Mouse (Mus musculus) CH12.LX (cell line): ENCODE measurements around the gene Crp. TPM values are rescaled to one million over a fixed set of nuclear protein-coding genes. Genes with fewer than 3 reads are reported as not detected.
A peak's percentile ranks its signal among the peaks of the same experiment; 100 is the strongest.

Source experiments
- DNase-seq: peaks from one replicate; pipeline ENCODE4 v3.0.0-alpha.2; 2013; ENCODE audit errors: extremely low read depth
- H3K27ac ChIP-seq: 2 replicates; pipeline ENCODE4 v1.5.1; 2012; ENCODE audit warnings: low read depth, mild to moderate bottlenecking, control low read depth, moderate library complexity; ENCODE audit not compliant: insufficient read depth
- H3K27me3 ChIP-seq: replicated peaks from 2 replicates; pipeline ENCODE3; 2012; ENCODE audit warnings: inconsistent platforms
- H3K36me3 ChIP-seq, 2 experiments: replicated peaks in 1 of 2; 2 replicates each; pipeline versions ENCODE3 to v1.6.1; 2012; ENCODE audit warnings: inconsistent platforms in 1 of 2, low read length in 1 of 2, mild to moderate bottlenecking in 1 of 2, mixed read lengths in 1 of 2, moderate library complexity in 1 of 2; ENCODE audit not compliant: control insufficient read depth in 1 of 2, insufficient read depth in 1 of 2
- H3K4me1 ChIP-seq, 2 experiments: 2 replicates each; pipeline ENCODE4 v1.6.1; 2012; ENCODE audit warnings: inconsistent platforms in 1 of 2, moderate library complexity in 1 of 2; ENCODE audit not compliant: insufficient read depth in 2 of 2, control insufficient read depth in 1 of 2
- H3K4me2 ChIP-seq: 2 replicates; pipeline ENCODE4 v1.6.1; 2012; ENCODE audit warnings: low read depth, mild to moderate bottlenecking, control low read depth; ENCODE audit not compliant: poor library complexity, insufficient read depth, severe bottlenecking
- H3K4me3 ChIP-seq, 3 experiments: fragments of 150-350 bp in 1 of 3; sonication (generic) in 1 of 3; replicated peaks in 1 of 3; 2 replicates each; pipeline versions ENCODE3 to v1.5.1; 2011 to 2012; ENCODE audit warnings: low read depth in 2 of 3, low read length in 2 of 3, mild to moderate bottlenecking in 2 of 3, moderate library complexity in 2 of 3, control low read depth in 1 of 3, improper control_type of control experiment in 1 of 3, inconsistent platforms in 1 of 3, mixed read lengths in 1 of 3; ENCODE audit not compliant: poor library complexity in 1 of 3
- H3K79me2 ChIP-seq: replicated peaks from 2 replicates; pipeline ENCODE4 v1.6.1; 2012; ENCODE audit warnings: mild to moderate bottlenecking, moderate library complexity; ENCODE audit not compliant: control insufficient read depth, poor library complexity, insufficient read depth, severe bottlenecking; ENCODE audit errors: extremely low read depth
- H3K9ac ChIP-seq: 2 replicates; pipeline ENCODE4 v1.6.1; 2012; ENCODE audit warnings: low read depth, mild to moderate bottlenecking, control low read depth, moderate library complexity; ENCODE audit not compliant: insufficient read depth
- H3K9me3 ChIP-seq: replicated peaks from 2 replicates; pipeline ENCODE3; 2012; ENCODE audit warnings: low read length, inconsistent platforms, mixed read lengths
- BHLHE40 ChIP-seq: IDR thresholded peaks from 2 replicates; pipeline ENCODE4 v1.6.1; 2011; ENCODE audit warnings: mild to moderate bottlenecking, low read depth, low read length, improper control_type of control experiment
- CHD1 ChIP-seq: IDR thresholded peaks from 2 replicates; pipeline ENCODE4 v1.6.1; 2012; ENCODE audit warnings: low read depth, low read length, improper control_type of control experiment, inconsistent platforms
- CTCF ChIP-seq, 2 experiments: IDR thresholded peaks in 1 of 2; conservative IDR thresholded peaks in 1 of 2; 2 replicates each; pipeline ENCODE4 v1.5.1; 2011 to 2012; ENCODE audit warnings: low read depth in 2 of 2, low read length in 2 of 2, improper control_type of control experiment in 1 of 2, inconsistent platforms in 1 of 2, mild to moderate bottlenecking in 1 of 2, moderate library complexity in 1 of 2
- E2F4 ChIP-seq: IDR thresholded peaks from 2 replicates; pipeline ENCODE4 v1.6.1; 2011; ENCODE audit warnings: low read depth, low read length, improper control_type of control experiment; ENCODE audit not compliant: insufficient replicate concordance
- GABPA ChIP-seq: IDR thresholded peaks from 2 replicates; pipeline ENCODE4 v1.6.1; 2012; ENCODE audit warnings: low read depth, low read length, improper control_type of control experiment, inconsistent platforms; ENCODE audit not compliant: insufficient replicate concordance
- IRF4 ChIP-seq: IDR thresholded peaks from 2 replicates; pipeline ENCODE4 v1.6.1; 2014; ENCODE audit warnings: low read depth, mild to moderate bottlenecking, inconsistent platforms, low read length, improper control_type of control experiment
- JUND ChIP-seq: conservative IDR thresholded peaks from 2 replicates; pipeline ENCODE4 v1.6.1; 2011; ENCODE audit warnings: low read depth, low read length, improper control_type of control experiment
- KAT2A ChIP-seq: IDR thresholded peaks from 2 replicates; pipeline ENCODE4 v1.6.1; 2012; ENCODE audit warnings: low read length, improper control_type of control experiment, inconsistent platforms; ENCODE audit not compliant: insufficient replicate concordance
- MXI1 ChIP-seq: IDR thresholded peaks from 2 replicates; pipeline ENCODE4 v1.6.1; 2011; ENCODE audit warnings: mild to moderate bottlenecking, low read depth, low read length, improper control_type of control experiment
- MYC ChIP-seq: IDR thresholded peaks from 2 replicates; pipeline ENCODE4 v1.6.1; 2011; ENCODE audit warnings: low read depth, mild to moderate bottlenecking, improper control_type of control experiment, low read length
- NELFE ChIP-seq: IDR thresholded peaks from 2 replicates; pipeline ENCODE4 v1.6.1; 2011; ENCODE audit warnings: low read depth, low read length, improper control_type of control experiment
- PAX5 ChIP-seq: IDR thresholded peaks from 2 replicates; pipeline ENCODE4 v1.6.1; 2012; ENCODE audit warnings: low read length, inconsistent platforms, mixed read lengths
- SIN3A ChIP-seq: IDR thresholded peaks from 2 replicates; pipeline ENCODE4 v1.6.1; 2012; ENCODE audit warnings: low read length, improper control_type of control experiment, inconsistent platforms
- SMC3 ChIP-seq: IDR thresholded peaks from 2 replicates; pipeline ENCODE4 v1.6.1; 2011; ENCODE audit warnings: low read depth, low read length, improper control_type of control experiment
- TCF12 ChIP-seq: IDR thresholded peaks from 2 replicates; pipeline ENCODE4 v1.6.1; 2014; ENCODE audit warnings: low read depth, mild to moderate bottlenecking, inconsistent platforms, low read length, improper control_type of control experiment
- UBTF ChIP-seq: IDR thresholded peaks from 2 replicates; pipeline ENCODE4 v1.6.1; 2012; ENCODE audit warnings: low read depth, mild to moderate bottlenecking, inconsistent platforms, low read length, improper control_type of control experiment, moderate library complexity
- USF1 ChIP-seq: IDR thresholded peaks from 2 replicates; pipeline ENCODE4 v1.6.1; 2014; ENCODE audit warnings: low read depth, mild to moderate bottlenecking, inconsistent platforms, low read length, improper control_type of control experiment
- ZC3H11A ChIP-seq: IDR thresholded peaks from 2 replicates; pipeline ENCODE4 v1.6.1; 2012; ENCODE audit warnings: low read depth, mild to moderate bottlenecking, inconsistent platforms, low read length, improper control_type of control experiment
- ZKSCAN1 ChIP-seq: IDR thresholded peaks from 2 replicates; pipeline ENCODE4 v1.6.1; 2012; ENCODE audit warnings: low read depth, inconsistent platforms, low read length, improper control_type of control experiment, borderline replicate concordance
- ZMIZ1 ChIP-seq: IDR thresholded peaks from 2 replicates; pipeline ENCODE4 v1.6.1; 2012; ENCODE audit warnings: low read depth, mild to moderate bottlenecking, inconsistent platforms, low read length, improper control_type of control experiment
- dilution Hi-C: fragments of 300-500 bp; cut with MboI; formaldehyde crosslinking; loops from 2 replicates; pipeline ENCODE4 v1.14.3; 2020; ENCODE audit warnings: low sequenced_read_pairs; ENCODE audit not compliant: extremely low pct_unique_long_range_greater_than_20kb, extremely low pct_ligation_motif_present
- in situ Hi-C: fragments of 300-500 bp; cut with MboI; formaldehyde crosslinking; loops from 3 replicates; pipeline ENCODE4 v1.14.3; 2019; ENCODE audit warnings: low sequenced_read_pairs, low pct_ligation_motif_present, low pct_unique_long_range_greater_than_20kb, mixed read lengths
- polyA plus RNA-seq: library from polyadenylated mRNA; unstranded; fragments of >175 nt; gene quantifications from 2 replicates; pipeline ENCODE4 v1.2.1, GENCODE M21; 2012; ENCODE audit warnings: low read depth; ENCODE audit not compliant: insufficient read length
- total RNA-seq, 2 experiments: library from RNA; depleted of rRNA; stranded (reverse); fragments of 300-350 nt in 1 of 2; fragments of >200 nt in 1 of 2; gene quantifications; 2 replicates each; pipeline ENCODE4 v1.2.3; 2012 to 2014

Crp gene
- total and polyA plus RNA-seq, 3 experiments: not detected

DNA sequence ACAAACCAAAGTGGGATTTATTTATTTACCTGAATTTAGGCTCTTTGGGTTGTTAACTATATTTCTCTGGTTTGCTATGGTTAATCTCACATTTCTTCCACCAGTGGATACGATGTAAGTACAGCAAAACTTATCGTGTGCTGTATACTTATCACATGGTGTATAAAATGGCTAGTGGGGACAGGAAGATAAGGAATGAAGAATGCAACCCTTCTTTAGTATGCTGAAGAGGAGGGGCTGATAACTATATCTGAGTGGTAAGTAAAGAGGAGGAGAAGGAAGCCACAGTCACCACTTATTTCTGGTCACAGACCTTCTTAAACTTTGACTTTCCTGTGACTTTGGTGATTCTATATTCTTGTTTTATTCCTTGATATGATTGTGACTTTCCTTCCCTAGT is 87.5 kb downstream of the Crp start:
- Histone ChIP-seq H3K27ac (no peak overlapping the region), H3K79me2 (no peaks in the 10 kb centered on the region), H3K27me3 (no peaks in the 10 kb centered on the region), H3K4me1 (peaks cover 2 to 4% of the 10 kb centered on the region in 2 experiments; a peak in 3 of 4 replicates), H3K4me3 (no peak overlapping the region), H3K36me3 (no peaks in the 10 kb centered on the region), H3K4me2 (no peak overlapping the region), H3K9me3 (no peaks in the 10 kb centered on the region), H3K9ac (no peak overlapping the region)
- no peak for DNase-seq
- no peak for TF ChIP-seq SIN3A
- TF ChIP-seq E2F4: no peak
- no peak for TF ChIP-seq KAT2A
- no peak for TF ChIP-seq PAX5
- no peak for TF ChIP-seq JUND
- TF ChIP-seq CHD1: no peak
- TF ChIP-seq ZMIZ1: no peak
- no peak for TF ChIP-seq CTCF (conservative IDR thresholded peaks at IDR 0.05 in 1 of 2, IDR thresholded peaks at IDR 0.05 in 1 of 2; ENCODE audit: low read depth in 2 of 2, low read length in 2 of 2)
- TF ChIP-seq UBTF: no peak
- no peak for TF ChIP-seq NELFE
- TF ChIP-seq IRF4: no peak
- no peak for TF ChIP-seq ZKSCAN1
- no peak for TF ChIP-seq SMC3
- no peak for TF ChIP-seq MXI1
- no peak for TF ChIP-seq ZC3H11A
- no peak for TF ChIP-seq MYC
- no peak for TF ChIP-seq TCF12
- TF ChIP-seq GABPA: no peak
- dilution Hi-C loops (no loop called here), in situ Hi-C loops (no loop called here)

DNA sequence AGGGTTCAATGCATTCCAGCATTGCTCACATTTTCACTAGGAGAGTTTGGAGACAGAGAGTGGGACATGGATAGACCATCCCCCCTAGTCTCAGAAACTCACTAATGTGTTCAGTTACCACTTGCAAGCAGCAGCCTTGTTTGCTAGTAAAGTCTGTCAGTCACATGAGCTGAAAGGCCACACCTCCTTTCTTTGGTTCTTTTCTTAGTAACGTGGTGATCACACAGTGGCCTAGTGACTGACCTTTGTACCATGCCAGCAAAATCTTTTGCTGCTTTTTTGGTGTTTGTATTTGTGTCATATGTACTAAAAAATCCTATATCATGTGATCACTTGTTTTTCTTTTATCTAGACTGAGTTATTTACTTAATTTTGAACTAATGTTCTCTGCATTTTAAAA is 88.0 kb downstream of the Crp start:
- in situ Hi-C loops (no loop called here), dilution Hi-C loops (no loop called here)
- no peaks in the 10 kb centered on the region for H3K36me3 ChIP-seq

More for the DNA sequence above, 88.0 kb downstream of the Crp start:
- H3K4me1 ChIP-seq: peaks cover 2 to 4% of the 10 kb centered on the region in 2 experiments; a peak in 3 of 4 replicates
- peak; percentile 6 for DNase-seq
- TF ChIP-seq USF1 (peak; percentile 20), ZKSCAN1 (no peak), BHLHE40 (peak; percentile 33; the same call in 1 of the 2 replicates)
- no peaks in the 10 kb centered on the region for H3K79me2 ChIP-seq
- no peak overlapping the region for H3K27ac ChIP-seq
- no peak overlapping the region for H3K4me3 ChIP-seq
- no peak overlapping the region for H3K4me2 ChIP-seq
- no peak overlapping the region for H3K9ac ChIP-seq
- no peaks in the 10 kb centered on the region for H3K27me3 ChIP-seq
- H3K9me3 ChIP-seq: no peaks in the 10 kb centered on the region
